Mouse (Mus musculus): ENCODE data around the gene Sec62.
"Not testable (repeated sequence)": the region's sequence is repeated elsewhere in the genome, so short reads cannot be mapped to it uniquely, and the experiment has no call there.

Sec62 gene

GRCm38 (mm10) chr3:30822163-30822562, 29.5 kb downstream of the Sec62 start:
- in situ Hi-C loops (cut with MboI; ENCODE audit: low pct_unique_long_range_greater_than_20kb in 1 of 2, low sequenced_read_pairs in 2 of 2, unreplicated experiment in 1 of 2), result no loop called here

- in situ Hi-C loops (cut with MboI; ENCODE audit: low pct_unique_long_range_greater_than_20kb in 1 of 2, low sequenced_read_pairs in 2 of 2, unreplicated experiment in 1 of 2), result no loop called here
Observed at GRCm38 (mm10) chr3:30826069-30826468, 33.4 kb downstream of the Sec62 start.

GRCm38 (mm10) chr3:30831848-30832606, 39.4 kb downstream of the Sec62 start:
- in situ Hi-C loops (cut with MboI; ENCODE audit: low pct_unique_long_range_greater_than_20kb in 1 of 2, low sequenced_read_pairs in 2 of 2, unreplicated experiment in 1 of 2), result no loop called here

- in situ Hi-C loops (cut with MboI; ENCODE audit: low pct_unique_long_range_greater_than_20kb in 1 of 2, low sequenced_read_pairs in 2 of 2, unreplicated experiment in 1 of 2), result no loop called here
Observed at GRCm38 (mm10) chr3:30833254-30833653, 40.6 kb downstream of the Sec62 start.

GRCm38 (mm10) chr3:30845755-30846154, 53.1 kb downstream of the Sec62 start:
- in situ Hi-C loops (cut with MboI; ENCODE audit: low pct_unique_long_range_greater_than_20kb in 1 of 2, low sequenced_read_pairs in 2 of 2, unreplicated experiment in 1 of 2), result no loop called here

GRCm38 (mm10) chr3:30847413-30847812, 54.7 kb downstream of the Sec62 start:
- in situ Hi-C loops (cut with MboI; ENCODE audit: low pct_unique_long_range_greater_than_20kb in 1 of 2, low sequenced_read_pairs in 2 of 2, unreplicated experiment in 1 of 2), result no loop called here

- in situ Hi-C loops (cut with MboI; ENCODE audit: low pct_unique_long_range_greater_than_20kb in 1 of 2, low sequenced_read_pairs in 2 of 2, unreplicated experiment in 1 of 2), result no loop called here
Observed at GRCm38 (mm10) chr3:30851422-30851821, 58.7 kb downstream of the Sec62 start.

- in situ Hi-C loops (cut with MboI; ENCODE audit: low pct_unique_long_range_greater_than_20kb in 1 of 2, low sequenced_read_pairs in 2 of 2, unreplicated experiment in 1 of 2), result no loop called here
Observed at GRCm38 (mm10) chr3:30853596-30853995, 60.9 kb downstream of the Sec62 start.

- in situ Hi-C loops (cut with MboI; ENCODE audit: low pct_unique_long_range_greater_than_20kb in 1 of 2, low sequenced_read_pairs in 2 of 2, unreplicated experiment in 1 of 2), result no loop called here
Observed at GRCm38 (mm10) chr3:30855604-30856458, 63.2 kb downstream of the Sec62 start, which contains the start of gene Gpr160. Gene Gpr160, plus strand, starts transcription at chr3:30855950.

GRCm38 (mm10) chr3:30859599-30859998, 66.9 kb downstream of the Sec62 start:
- in situ Hi-C loops (cut with MboI; ENCODE audit: low pct_unique_long_range_greater_than_20kb in 1 of 2, low sequenced_read_pairs in 2 of 2, unreplicated experiment in 1 of 2), result not testable (repeated sequence)

GRCm38 (mm10) chr3:30860705-30861104, 68.0 kb downstream of the Sec62 start:
- in situ Hi-C loops (cut with MboI; ENCODE audit: low pct_unique_long_range_greater_than_20kb in 1 of 2, low sequenced_read_pairs in 2 of 2, unreplicated experiment in 1 of 2), result no loop called here

GRCm38 (mm10) chr3:30863712-30864435, 71.2 kb downstream of the Sec62 start:
- in situ Hi-C loops (cut with MboI; ENCODE audit: low pct_unique_long_range_greater_than_20kb in 1 of 2, low sequenced_read_pairs in 2 of 2, unreplicated experiment in 1 of 2), result no loop called here

GRCm38 (mm10) chr3:30864640-30865039, 72.0 kb downstream of the Sec62 start:
- in situ Hi-C loops (cut with MboI; ENCODE audit: low pct_unique_long_range_greater_than_20kb in 1 of 2, low sequenced_read_pairs in 2 of 2, unreplicated experiment in 1 of 2), result no loop called here

- in situ Hi-C loops (cut with MboI; ENCODE audit: low pct_unique_long_range_greater_than_20kb in 1 of 2, low sequenced_read_pairs in 2 of 2, unreplicated experiment in 1 of 2), result no loop called here
Observed at GRCm38 (mm10) chr3:30868176-30868575, 75.5 kb downstream of the Sec62 start.

- in situ Hi-C loops (cut with MboI; ENCODE audit: low pct_unique_long_range_greater_than_20kb in 1 of 2, low sequenced_read_pairs in 2 of 2, unreplicated experiment in 1 of 2), result no loop called here
Observed at GRCm38 (mm10) chr3:30868625-30869024, 76.0 kb downstream of the Sec62 start.

GRCm38 (mm10) chr3:30869995-30870394, 77.3 kb downstream of the Sec62 start:
- in situ Hi-C loops (cut with MboI; ENCODE audit: low pct_unique_long_range_greater_than_20kb in 1 of 2, low sequenced_read_pairs in 2 of 2, unreplicated experiment in 1 of 2), result no loop called here
